Mouse (Mus musculus) layer of hippocampus, adult 18-20 months (tissue): ENCODE results near the gene Pvalb. TPM values are rescaled to one million over a fixed set of nuclear protein-coding genes. Genes with fewer than 3 reads are reported as not detected.

Source experiments
- DNase-seq, 2 experiments: peaks; one replicate each; pipeline ENCODE4 v3.0.0; 2022; ENCODE audit warnings: low spot score in 2 of 2
- long read RNA-seq: library from polyadenylated mRNA; stranded (forward); transcript quantifications from one replicate; pipeline ENCODE4 v2.0.0, GENCODE M21; 2021
- total RNA-seq, 2 experiments: library from RNA; stranded (reverse); gene quantifications; 2 replicates each; pipeline ENCODE4 v1.2.3; 2021

Pvalb gene
- total RNA-seq = 10 to 100 TPM; 61.3 to 62.5 TPM
- long read RNA-seq, transcript Pvalb-201 (4 exons, 977 nt) = major isoform, 23 of 25 reads
- long read RNA-seq, partial matches to known transcripts = 1 of 25 reads
- long read RNA-seq, other reads (novel, unspliced or antisense) = 1 of 25 reads

DNA sequence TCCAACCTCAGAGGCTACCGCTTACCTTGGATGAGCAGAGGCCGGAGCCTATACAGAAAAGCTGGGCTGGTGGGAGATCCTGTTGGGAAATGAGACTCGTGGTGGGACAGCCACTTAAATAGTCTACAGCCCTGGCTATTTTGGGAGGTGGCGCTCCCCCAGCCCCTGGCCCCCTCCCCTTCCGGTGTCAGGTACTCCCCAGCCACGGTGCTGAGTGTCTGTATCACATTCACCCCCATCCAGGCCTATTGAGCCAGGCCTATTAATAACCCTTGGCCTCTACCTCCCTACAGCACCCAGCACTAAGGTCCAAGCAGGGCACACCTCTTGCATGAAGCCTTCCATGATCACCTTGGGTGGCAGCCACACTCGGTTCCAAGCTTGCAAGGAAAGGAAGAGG, at the start of gene Pvalb:
TSS of gene Pvalb (minus strand) at position 89 of the 400 bp plus-strand sequence.
- DNase-seq = no peak

- DNase-seq = peak in 1 of 2 experiments; percentile 55
Observed at GRCm38 (mm10) chr15:78254751-78255150, 48.6 kb upstream of the Pvalb start.

GRCm38 (mm10) chr15:78248410-78248809, 42.2 kb upstream of the Pvalb start:
- DNase-seq = no peak

GRCm38 (mm10) chr15:78247659-78248058, 41.5 kb upstream of the Pvalb start:
- DNase-seq = no peak

DNA sequence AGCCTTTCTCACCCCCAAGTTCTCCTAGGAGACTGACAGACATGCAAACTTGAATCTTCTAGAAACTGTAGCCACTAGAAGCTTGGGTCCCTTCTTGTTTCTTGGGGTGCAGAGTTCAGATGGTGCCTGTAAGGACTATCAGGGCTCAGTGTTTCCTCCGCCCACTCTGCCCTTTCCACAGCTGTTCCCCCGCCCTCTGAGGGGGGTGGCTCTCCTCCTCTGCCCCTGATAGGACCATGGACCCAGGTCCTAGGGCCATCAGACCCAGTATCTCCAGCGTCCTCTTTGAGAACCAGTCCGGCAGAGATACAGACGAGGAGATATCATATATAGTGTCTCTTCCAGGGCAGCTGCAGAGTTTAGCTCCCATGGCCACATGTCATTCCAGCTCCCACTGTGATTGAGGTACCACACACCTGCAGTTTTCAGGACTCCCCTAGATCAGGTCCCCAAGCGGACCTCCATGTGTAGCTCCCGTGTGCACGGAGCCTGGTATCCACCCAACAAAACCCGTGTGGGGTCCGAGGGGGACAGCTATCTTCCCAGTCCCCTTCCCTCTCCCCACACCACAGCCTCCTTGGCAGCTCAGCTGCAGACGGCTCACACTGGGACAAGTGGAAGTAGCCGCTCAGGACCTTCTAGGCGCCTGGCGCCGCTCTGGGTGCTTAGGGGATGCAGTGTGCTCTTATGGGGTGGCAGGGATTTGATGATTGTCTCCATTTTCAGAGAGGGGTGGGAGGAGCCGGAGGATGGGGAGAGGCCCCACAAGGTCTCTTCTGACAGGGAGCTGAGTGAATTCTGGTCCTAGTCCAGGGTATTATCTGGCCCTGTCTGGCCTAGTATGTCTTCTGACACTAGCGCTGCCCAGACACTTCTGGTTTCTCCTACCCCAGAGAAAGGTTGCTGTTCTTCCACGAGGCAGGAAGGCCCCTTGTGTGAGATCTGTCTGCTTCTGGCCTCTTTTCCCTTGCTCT, 40.2 kb upstream of the Pvalb start:
- no peak for DNase-seq

GRCm38 (mm10) chr15:78244695-78245492, 38.7 kb upstream of the Pvalb start, which contains the start of gene Ncf4:
Ncf4 (plus strand) TSS chr15:78244801.
- DNase-seq = no peak

GRCm38 (mm10) chr15:78243774-78244173, 37.6 kb upstream of the Pvalb start:
- DNase-seq = peak; percentile 12 to 34

- DNase-seq = no peak
Observed at GRCm38 (mm10) chr15:78243061-78243460, 36.9 kb upstream of the Pvalb start.

- no peak for DNase-seq
Observed at GRCm38 (mm10) chr15:78241335-78241734, 35.1 kb upstream of the Pvalb start.

- no peak for DNase-seq
Observed at GRCm38 (mm10) chr15:78239956-78240617, 33.9 kb upstream of the Pvalb start.

- peak; percentile 14 to 70 for DNase-seq
Observed at GRCm38 (mm10) chr15:78239453-78239852, 33.3 kb upstream of the Pvalb start.

DNA sequence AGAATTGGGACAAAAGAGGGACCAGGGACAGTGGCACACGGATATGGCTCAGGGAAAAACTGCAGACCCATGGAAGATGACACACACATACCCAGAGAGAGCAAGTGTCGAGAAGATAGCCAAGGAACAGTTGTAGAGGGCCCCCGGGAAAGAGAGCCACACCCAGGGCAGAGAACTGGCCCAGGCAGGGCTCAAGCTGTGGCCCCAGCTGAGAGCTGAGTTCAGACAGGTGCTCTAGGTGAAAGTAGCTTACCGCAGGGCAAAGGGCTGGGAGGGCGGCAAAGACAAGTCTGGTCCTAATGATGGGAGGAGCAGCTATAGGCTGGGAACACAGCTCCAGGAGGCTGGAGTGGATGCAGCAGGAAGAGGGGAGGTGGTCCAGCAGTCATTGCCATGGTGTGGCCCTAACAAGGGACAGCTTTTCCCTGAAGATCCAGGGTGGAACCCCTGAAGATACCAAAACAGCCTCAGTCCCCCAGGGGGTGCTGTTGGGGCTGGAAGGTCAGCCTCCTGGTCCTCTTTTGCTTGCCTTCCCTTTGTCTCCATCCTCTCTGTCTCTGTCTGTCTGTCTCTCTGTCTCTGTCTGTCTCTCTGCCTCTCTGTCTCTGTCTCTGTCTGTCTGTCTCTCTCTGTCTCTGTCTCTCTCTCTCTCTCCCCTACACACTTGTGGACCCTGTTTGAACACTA, 28.8 kb upstream of the Pvalb start:
- DNase-seq = no peak

DNA sequence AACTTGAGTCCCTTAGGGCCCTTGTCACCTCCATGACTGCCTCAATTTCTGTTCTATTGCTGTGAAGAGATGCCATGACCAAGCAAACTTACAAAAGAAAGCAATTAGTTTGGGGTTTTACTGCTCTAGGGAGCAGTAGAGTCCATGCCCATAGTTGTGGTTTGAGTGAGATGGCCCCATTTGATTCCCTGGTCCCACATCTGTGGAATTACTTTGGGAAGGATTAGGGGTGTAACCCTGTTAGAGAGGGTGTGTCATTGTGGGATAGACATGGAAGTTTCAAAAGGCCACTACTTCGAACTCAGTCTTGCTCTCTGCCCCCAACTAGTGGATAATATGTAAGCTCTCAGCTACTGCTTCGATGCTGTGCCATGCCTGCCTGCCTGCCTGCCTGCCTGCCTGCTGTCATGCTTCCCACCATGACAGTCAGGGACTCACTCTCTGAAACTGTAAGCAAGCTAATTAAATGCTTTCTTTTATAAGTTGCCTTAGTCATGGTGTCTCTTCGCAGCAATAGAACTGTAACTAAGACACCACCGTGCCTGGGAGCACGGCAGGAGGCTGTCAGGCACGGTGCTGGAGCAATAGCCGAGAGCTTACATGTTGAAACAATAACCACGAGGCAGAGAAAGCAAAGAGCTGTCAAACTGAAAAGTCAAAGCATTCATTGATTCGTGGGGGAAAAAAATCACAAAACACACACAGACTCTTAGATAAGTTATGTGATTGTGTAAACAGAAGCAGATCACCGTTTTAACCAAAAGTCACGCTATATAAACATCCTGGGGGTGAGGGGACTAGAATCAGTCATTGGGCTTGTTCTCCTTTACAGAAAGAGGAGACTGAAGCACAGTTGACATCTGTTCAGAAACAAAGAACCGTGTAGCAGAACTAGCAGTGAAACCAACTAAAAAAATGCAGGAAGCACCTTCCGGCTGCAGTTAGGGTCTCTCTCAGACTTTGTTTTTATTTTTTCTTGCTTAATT, 25.4 kb upstream of the Pvalb start:
- peak in 1 of 2 experiments; percentile 15 for DNase-seq

GRCm38 (mm10) chr15:78227816-78228215, 21.6 kb upstream of the Pvalb start:
- DNase-seq = no peak

DNA sequence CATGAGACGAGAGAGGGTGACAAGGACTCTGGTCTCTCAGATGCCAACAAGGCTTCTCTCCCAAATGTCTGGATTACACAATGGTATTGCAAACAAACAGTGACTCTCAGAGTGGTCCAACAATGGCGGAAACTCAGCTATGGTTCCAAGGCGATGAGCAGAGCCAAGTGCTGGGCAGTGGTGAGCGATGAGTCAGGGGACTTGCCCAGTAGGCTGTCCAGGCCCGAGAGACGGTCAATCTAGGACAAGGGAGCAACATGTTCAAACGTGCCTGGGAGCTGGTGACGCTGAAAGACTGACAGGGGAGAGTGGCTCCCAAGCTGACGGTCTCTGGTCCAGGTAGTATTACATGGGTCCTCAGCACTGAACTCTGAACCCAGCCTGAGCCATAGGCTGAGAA, 9.1 kb upstream of the Pvalb start:
- no peak for DNase-seq

- no peak for DNase-seq
Observed at GRCm38 (mm10) chr15:78211367-78211766, 5.2 kb upstream of the Pvalb start.

DNA sequence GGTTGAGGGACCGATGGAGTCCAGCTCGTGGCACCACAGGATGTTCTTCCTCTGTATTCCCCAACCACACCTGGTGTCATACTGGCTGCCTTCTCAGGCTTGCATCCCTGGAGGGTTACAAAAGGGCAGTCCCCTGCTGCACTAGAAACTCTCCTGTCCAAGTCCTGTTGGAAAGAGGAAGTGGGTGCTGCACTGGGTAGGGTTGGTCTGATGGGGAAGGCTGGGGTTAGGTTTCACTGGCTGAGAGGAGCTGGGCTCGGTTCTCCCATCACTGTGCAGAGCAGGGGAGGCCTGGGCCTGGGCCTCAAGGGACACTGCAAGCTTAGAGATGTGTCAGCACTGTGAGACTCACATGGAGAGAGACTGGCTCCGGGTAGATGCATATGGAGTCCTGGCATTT, 4.0 kb upstream of the Pvalb start:
- no peak for DNase-seq

DNA sequence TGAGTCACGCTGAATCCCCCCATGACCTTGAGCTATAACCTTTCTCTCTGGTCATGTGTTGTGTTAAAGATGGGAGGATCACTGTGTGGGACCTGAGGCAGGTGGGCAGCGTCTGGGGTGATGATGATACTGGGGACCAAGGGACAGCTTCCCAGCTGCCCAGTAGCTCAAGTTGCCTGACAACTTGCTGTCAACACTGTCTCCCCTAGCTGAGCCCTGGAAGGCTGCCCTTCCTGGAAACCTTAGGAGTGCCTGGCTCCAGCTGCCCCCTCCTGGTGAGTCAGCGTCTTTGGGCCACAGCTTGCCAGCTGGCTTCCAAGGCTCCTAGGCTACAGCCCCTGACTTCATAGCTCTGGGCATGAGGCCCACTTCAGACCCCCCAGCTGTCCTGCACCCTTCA, 1.0 kb downstream of the Pvalb start:
- DNase-seq = peak in 1 of 2 experiments; percentile 22
